Mouse (Mus musculus): ENCODE measurements around the gene Crb1.

DNA sequence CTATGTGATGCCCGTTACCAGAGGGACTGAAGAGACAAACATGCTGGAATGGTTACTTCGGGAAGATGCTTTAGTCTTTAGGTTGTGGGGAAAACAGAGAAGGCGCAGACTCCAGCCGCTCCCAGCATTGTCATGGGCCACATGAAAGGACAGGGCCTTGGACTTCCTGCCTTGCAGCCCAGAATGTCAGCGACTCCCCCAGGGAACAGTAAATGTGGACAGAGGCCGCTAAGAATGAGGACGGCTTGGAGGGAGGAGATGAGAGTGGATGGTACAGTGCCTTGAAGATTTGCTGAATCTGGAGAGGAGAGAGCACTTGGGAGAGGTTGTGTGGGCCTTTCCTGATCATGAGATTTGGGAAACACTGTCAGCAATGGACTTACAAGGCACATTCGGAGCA, 161.6 kb downstream of the Crb1 start:
- TF ChIP-seq REST (IDR thresholded peaks at IDR 0.05; ENCODE audit: insufficient read depth, insufficient read length): no peak
- TF ChIP-seq TCF3 (IDR thresholded peaks at IDR 0.05; ENCODE audit: insufficient read length, low read depth): no peak
- no peak for TF ChIP-seq E2F4 (IDR thresholded peaks at IDR 0.05; ENCODE audit: insufficient read depth)
- no peak for TF ChIP-seq USF1 (IDR thresholded peaks at IDR 0.05; ENCODE audit: low read depth)
